Mouse (Mus musculus): Measurements from ENCODE around the gene Ccdc39.

Ccdc39 gene

GRCm38 (mm10) chr3:33843801-33844632 lies at the start of gene Ccdc39:
TSS of gene Ccdc39 (minus strand) at chr3:33844310.
- in situ Hi-C loops (cut with MboI, MseI), result no loop called here

GRCm38 (mm10) chr3:33893433-33893832 lies 49.3 kb upstream of the Ccdc39 start:
- in situ Hi-C loops (cut with MboI, MseI), result no loop called here

GRCm38 (mm10) chr3:33887438-33887837 lies 43.3 kb upstream of the Ccdc39 start:
- in situ Hi-C loops (cut with MboI, MseI), result no loop called here

GRCm38 (mm10) chr3:33883105-33883504 lies 39.0 kb upstream of the Ccdc39 start:
- in situ Hi-C loops (cut with MboI, MseI), result no loop called here

DNA sequence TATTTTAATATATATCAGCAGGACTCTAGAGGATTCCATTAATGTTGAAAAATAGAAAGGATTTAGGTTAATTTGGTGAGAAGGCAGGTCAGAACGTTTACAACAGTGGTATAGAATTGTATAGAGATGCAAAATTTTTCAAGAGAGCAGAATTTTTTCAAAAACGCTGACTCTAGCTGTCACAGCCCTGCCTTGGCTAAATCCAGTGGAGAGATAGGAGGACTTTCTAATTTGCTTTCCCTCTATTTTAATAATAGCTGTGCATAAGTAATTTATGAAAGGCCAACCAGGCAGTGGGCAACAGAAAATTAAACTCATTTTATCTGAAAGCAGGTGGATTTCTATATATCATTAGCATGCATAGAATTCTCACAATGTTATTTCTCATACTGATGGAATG lies 38.6 kb upstream of the Ccdc39 start:
- in situ Hi-C loops (cut with MboI, MseI), result no loop called here

DNA sequence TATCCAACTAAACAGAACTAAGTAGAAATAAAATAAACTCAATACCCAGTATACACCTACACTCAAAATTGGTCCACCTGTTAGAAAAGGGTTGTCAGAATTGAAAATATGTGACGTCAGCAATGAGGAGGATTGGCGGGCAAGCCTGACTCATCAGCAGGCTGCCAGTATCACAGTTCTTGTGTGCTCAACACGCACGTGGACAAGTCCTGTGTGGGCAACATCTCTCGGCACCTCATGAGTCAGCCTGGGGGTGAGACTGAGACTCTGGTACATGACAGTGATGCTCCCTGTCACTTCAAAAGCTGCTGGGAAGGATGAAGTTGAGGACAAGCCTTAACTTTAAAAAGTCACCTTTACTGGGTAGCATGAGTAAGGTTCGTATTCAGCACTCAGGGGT lies 34.6 kb upstream of the Ccdc39 start:
- in situ Hi-C loops (cut with MboI, MseI), result no loop called here

GRCm38 (mm10) chr3:33874456-33875286 lies 30.6 kb upstream of the Ccdc39 start:
- in situ Hi-C loops (cut with MboI, MseI), result no loop called here

GRCm38 (mm10) chr3:33873837-33874236 lies 29.7 kb upstream of the Ccdc39 start:
- in situ Hi-C loops (cut with MboI, MseI), result no loop called here

DNA sequence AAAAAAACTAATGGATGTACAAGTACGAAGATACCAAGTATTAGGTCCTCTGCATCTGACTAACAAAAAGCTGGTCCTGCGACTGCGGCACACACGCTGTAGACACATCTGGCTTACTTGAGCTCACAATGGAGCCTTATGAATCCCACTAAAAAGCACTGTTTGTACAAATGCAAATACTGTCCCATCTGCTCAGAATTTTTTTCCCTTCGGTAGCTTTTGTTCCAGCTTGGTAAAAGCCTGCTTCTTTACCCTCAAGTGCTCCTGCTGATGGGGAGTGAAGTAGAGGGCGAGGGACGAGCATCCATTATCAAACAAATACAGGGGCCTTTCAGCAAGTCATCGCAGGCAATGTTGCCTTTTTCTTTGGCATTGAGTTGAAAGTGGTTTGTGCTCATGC lies 29.3 kb upstream of the Ccdc39 start:
- in situ Hi-C loops (cut with MboI, MseI), result no loop called here

DNA sequence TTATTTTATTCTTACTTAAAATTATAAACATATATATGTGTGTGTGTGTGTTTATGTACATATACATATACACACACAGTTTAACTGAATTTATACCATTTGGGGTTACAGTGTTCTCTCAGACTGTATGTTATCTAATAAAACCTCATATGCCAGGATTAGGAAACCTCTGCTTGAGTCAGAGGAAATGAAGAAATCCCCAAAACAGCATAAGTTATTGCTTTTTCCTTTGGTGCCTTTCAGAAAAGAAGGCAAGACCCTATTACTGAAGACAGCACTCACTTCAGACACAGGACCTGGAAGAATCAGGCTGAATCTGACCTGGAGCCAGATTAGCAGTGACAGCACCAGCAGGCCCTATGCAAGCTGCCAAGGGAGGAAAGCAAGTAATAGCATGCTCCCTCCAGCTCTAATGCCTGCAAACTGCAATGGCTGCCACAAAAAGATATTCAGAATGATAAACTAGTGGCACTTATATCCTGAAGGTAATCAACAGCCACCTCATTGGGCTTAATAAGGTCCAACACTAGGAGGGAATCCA lies 20.0 kb upstream of the Ccdc39 start:
- in situ Hi-C loops (cut with MboI, MseI), result no loop called here

DNA sequence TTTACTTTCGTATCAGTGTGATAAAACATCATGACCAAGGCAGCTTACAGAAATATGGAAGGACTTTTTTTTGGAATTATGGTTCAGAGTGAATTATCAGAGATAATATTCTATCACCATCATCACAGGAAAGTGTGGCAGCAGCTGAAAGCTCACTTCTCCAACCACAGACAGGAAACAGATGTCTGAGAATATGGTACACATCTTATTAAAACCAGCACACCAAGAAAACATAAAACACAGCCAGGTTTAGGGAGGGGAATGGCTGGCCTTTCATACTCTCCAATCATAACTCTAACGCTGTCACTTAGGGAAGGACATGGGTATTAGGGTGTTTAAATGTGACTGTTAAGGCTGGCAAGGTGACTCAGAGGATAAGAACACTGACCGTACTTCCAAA lies 14.8 kb upstream of the Ccdc39 start:
- in situ Hi-C loops (cut with MboI, MseI), result loop anchor here (10.0 kb wide), 1 partner anchor 774 kb away; no protein-coding TSS in a partner anchor

DNA sequence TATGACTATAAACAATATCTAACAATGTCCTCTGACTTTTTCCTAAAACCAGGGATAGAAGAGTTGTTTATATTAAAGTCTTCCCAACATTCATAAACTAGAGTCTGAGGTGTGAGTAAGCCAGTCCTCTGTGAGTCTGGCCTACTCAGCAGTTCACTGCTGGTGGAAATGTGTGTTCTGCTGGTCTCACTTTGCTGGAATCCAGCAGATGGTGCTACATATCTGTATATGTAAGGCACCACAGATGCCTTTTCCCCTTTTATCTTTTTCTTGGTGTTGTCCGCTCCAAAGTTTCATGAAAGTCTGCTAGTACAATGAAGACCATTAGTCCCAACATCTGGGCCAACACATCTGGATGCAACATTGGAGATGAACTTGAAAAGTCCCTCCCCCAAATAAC lies 9.0 kb upstream of the Ccdc39 start:
- in situ Hi-C loops (cut with MboI, MseI), result loop anchor here (10.0 kb wide), 1 partner anchor 768 kb away; no protein-coding TSS in a partner anchor

DNA sequence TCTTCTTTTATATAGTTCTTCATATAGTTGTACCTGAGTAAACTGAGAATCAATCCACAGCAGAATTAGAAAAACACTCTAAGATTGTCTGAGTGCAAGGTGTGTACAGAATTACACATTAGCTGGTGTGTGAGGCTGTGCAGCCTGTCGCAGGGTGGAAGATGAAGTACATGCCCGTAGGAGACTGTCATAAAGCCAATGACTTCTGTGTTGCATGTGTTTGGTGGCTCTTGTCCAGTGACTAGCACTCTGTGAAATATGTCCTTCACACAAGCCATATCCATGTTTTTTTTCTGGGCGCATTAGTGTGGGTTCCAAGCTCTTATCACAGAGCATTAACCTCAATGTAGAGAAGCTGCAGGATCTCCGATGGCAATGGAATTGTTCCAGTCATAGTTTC lies 6.7 kb upstream of the Ccdc39 start:
- in situ Hi-C loops (cut with MboI, MseI), result loop anchor here (10.0 kb wide), 1 partner anchor 766 kb away; no protein-coding TSS in a partner anchor

- in situ Hi-C loops (cut with MboI, MseI), result no loop called here
Measured at GRCm38 (mm10) chr3:33846639-33847038, 2.5 kb upstream of the Ccdc39 start.

- in situ Hi-C loops (cut with MboI, MseI), result no loop called here
Measured at GRCm38 (mm10) chr3:33838877-33839276, 5.2 kb downstream of the Ccdc39 start.

DNA sequence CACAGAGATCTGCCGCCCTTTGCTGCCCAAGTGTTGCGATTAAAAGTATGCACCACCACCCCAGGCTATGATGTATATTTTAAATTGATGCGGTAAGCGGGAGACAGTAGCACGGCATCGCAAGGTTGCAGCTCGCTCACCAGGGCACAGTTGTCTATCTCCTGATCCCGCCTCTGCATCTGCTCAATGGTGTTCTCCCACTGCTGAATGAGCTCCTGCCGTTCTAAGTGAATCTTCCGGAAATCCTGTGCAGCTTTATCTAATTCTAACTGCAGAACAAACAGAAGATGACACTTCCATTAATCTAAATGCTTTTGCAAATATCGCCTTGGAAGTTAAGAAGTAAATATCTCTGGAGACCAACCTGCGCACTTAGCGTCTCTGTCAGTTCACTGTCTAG lies 7.5 kb downstream of the Ccdc39 start:
- in situ Hi-C loops (cut with MboI, MseI), result no loop called here

GRCm38 (mm10) chr3:33832351-33832750 lies 11.8 kb downstream of the Ccdc39 start:
- in situ Hi-C loops (cut with MboI, MseI), result no loop called here

- in situ Hi-C loops (cut with MboI, MseI), result loop anchor here (25.0 kb wide), 1 partner anchor 1237 kb away; no protein-coding TSS in a partner anchor
Measured at GRCm38 (mm10) chr3:33824135-33824946, 19.8 kb downstream of the Ccdc39 start.

DNA sequence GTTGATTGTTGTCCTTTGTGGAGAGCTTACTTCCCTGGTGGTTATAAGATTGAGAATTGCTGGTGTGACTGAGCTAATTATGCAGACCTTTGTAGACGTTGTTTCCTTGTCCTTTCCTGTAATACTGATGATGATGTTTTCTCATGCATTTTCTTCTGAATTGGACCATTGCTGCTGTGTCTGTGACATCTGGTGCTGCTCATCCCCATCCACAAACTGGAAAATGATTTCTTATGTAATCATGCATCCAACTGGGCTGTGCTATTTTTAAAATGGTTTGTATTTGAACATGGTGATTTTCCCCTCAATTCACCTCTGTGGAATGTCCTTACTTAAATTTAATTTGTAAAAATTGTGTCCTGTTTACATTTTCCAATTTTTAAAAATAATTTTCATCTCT lies 37.0 kb downstream of the Ccdc39 start:
- in situ Hi-C loops (cut with MboI, MseI), result loop anchor here (5.0 to 25.0 kb wide), 3 partner anchors 208 to 1220 kb away; partner anchors contain the start of genes Fxr1, Mrpl47 and Ndufb5

DNA sequence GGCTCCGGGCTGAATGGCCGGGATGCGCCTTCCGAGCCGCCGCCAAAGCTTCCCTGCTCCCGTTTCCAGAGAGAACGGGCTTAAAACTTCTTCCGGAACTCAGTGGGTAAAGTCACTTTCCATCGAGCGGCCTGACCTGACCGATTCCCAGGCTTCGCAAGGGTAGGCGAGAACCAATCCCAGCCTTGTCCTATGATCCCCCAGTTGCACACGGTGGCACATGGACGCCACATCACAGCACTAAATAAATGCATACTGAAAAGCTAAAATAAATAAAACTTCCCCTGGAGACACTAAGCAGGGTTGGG lies 43.6 kb downstream of the Ccdc39 start:
- in situ Hi-C loops (cut with MboI, MseI), result loop anchor here (10.0 to 25.0 kb wide), 2 partner anchors 214 to 1213 kb away; partner anchors contain the start of gene Fxr1

Data from regulatory T cell (primary cell).